Mouse (Mus musculus) heart, embryonic 12.5 days (tissue): ENCODE results near the gene Gm5286. TPM values are rescaled to one million over a fixed set of nuclear protein-coding genes. Genes with fewer than 3 reads are reported as not detected.
"Not testable (repeated sequence)": the region's sequence is repeated elsewhere in the genome, so short reads cannot be mapped to it uniquely, and the experiment has no call there.

Experiments
- ATAC-seq: fragments of 200-750 bp; cut with Nextera tagmentation; 2 replicates; pipeline ENCODE4 v1.8.0; 2017; ENCODE audit warnings: moderate TSS enrichment, moderate library complexity; ENCODE audit not compliant: insufficient number of reproducible peaks, low FRiP score
- H3K27ac ChIP-seq: fragments of 300-500 bp; sonication (generic); 2 replicates; pipeline ENCODE4 v1.5.1; 2016; ENCODE audit warnings: mild to moderate bottlenecking, moderate library complexity; ENCODE audit not compliant: poor library complexity, severe bottlenecking
- H3K27me3 ChIP-seq: fragments of 300-500 bp; sonication (generic); replicated peaks from 2 replicates; pipeline ENCODE4 v1.6.1; 2016; ENCODE audit warnings: mild to moderate bottlenecking, moderate library complexity
- H3K36me3 ChIP-seq: fragments of 300-500 bp; sonication (generic); 2 replicates; pipeline ENCODE4 v1.6.1; 2016; ENCODE audit warnings: mild to moderate bottlenecking, moderate library complexity
- H3K4me1 ChIP-seq: fragments of 300-500 bp; sonication (generic); replicated peaks from 2 replicates; pipeline ENCODE4 v1.6.1; 2016; ENCODE audit warnings: mild to moderate bottlenecking
- H3K4me2 ChIP-seq: fragments of 300-500 bp; sonication (generic); 2 replicates; pipeline ENCODE4 v1.6.1; 2016; ENCODE audit warnings: mild to moderate bottlenecking, moderate library complexity
- H3K4me3 ChIP-seq: fragments of 300-500 bp; sonication (generic); 2 replicates; pipeline ENCODE4 v1.5.1; 2016; ENCODE audit warnings: mild to moderate bottlenecking
- H3K9ac ChIP-seq: fragments of 300-500 bp; sonication (generic); 2 replicates; pipeline ENCODE4 v1.6.1; 2016; ENCODE audit warnings: mild to moderate bottlenecking, moderate library complexity
- H3K9me3 ChIP-seq: fragments of 300-500 bp; sonication (generic); replicated peaks from 2 replicates; pipeline ENCODE4 v1.6.1; 2016; ENCODE audit warnings: mild to moderate bottlenecking, moderate library complexity
- WGBS: fragments of 180-500 bp; shearing (Covaris S2); methylation state at CpG from one replicate; pipeline ENCODE4 v1.1.7; 2016; 5-methylcytosine and 5-hydroxymethylcytosine counted together
- polyA plus RNA-seq: library from polyadenylated mRNA; unstranded; fragments of >200 nt; fragmentation: Nextera tagmentation; extraction: Ambion mirVana; gene quantifications from 2 replicates; pipeline ENCODE4 v1.2.1, GENCODE M21; 2016

Gm5286 gene
- not detected in 2 replicates for polyA plus RNA-seq

GRCm38 (mm10) chr3:94196414-94196813, at the start of gene Gm5286:
TSS of gene Gm5286 (plus strand) at chr3:94196714.
- not testable (repeated sequence) for H3K4me3 ChIP-seq, H3K9me3 ChIP-seq, H3K27ac ChIP-seq, H3K36me3 ChIP-seq, H3K4me2 ChIP-seq, H3K9ac ChIP-seq, ATAC-seq, H3K27me3 ChIP-seq, H3K4me1 ChIP-seq
- 68% methylated on average over 2 of the region's 4 CpGs for WGBS

GRCm38 (mm10) chr3:94167351-94167750, 29.2 kb upstream of the Gm5286 start:
- not testable (repeated sequence) for H3K36me3 ChIP-seq, H3K9ac ChIP-seq, H3K27ac ChIP-seq, H3K9me3 ChIP-seq, H3K27me3 ChIP-seq, H3K4me2 ChIP-seq, H3K4me1 ChIP-seq, ATAC-seq, H3K4me3 ChIP-seq

- H3K9ac ChIP-seq, H3K27ac ChIP-seq, H3K36me3 ChIP-seq, H3K4me1 ChIP-seq, ATAC-seq, H3K4me3 ChIP-seq, H3K27me3 ChIP-seq, H3K9me3 ChIP-seq, H3K4me2 ChIP-seq: not testable (repeated sequence)
- 80% methylated on average over 1 of the region's 1 CpGs for WGBS
These were observed 18.4 kb upstream of the Gm5286 start, which contains the start of gene Gm10696 for GRCm38 (mm10) chr3:94178093-94178492. TSS of gene Gm10696 (minus strand) at chr3:94178193.

Other genes with a start within 250 kb of the Gm5286 start
- gene Tdpoz5, start 235.4 kb upstream of the Gm5286 start, polyA plus RNA-seq = not detected in 2 replicates
- not detected in 2 replicates for gene Gm9125, start 141.8 kb upstream of the Gm5286 start, polyA plus RNA-seq
- not detected in 2 replicates for gene Gm10697, start 124.1 kb upstream of the Gm5286 start, polyA plus RNA-seq
- not detected in 2 replicates for gene Gm10696, start 18.5 kb upstream of the Gm5286 start, polyA plus RNA-seq
- not detected in 2 replicates for gene Gm4778, start 67.3 kb downstream of the Gm5286 start, polyA plus RNA-seq
- 11.0 and 11.5 TPM in 2 replicates for gene Them4, start 113.4 kb downstream of the Gm5286 start, polyA plus RNA-seq
- not detected in 2 replicates for gene Them5, start 145.4 kb downstream of the Gm5286 start, polyA plus RNA-seq
- gene C2cd4d, start 165.7 kb downstream of the Gm5286 start, polyA plus RNA-seq = 0.66 and 0.90 TPM in 2 replicates
- gene Rorc, start 176.1 kb downstream of the Gm5286 start, polyA plus RNA-seq = 0.92 and 1.5 TPM in 2 replicates
- not detected in 2 replicates for gene Lingo4, start 201.8 kb downstream of the Gm5286 start, polyA plus RNA-seq
- gene Tdrkh, start 216.6 kb downstream of the Gm5286 start, polyA plus RNA-seq = 8.5 and 9.7 TPM in 2 replicates
- 57.4 and 62.0 TPM in 2 replicates for gene Mrpl9, start 246.6 kb downstream of the Gm5286 start, polyA plus RNA-seq
- 0.57 TPM in 1 of 2 replicates, not detected in the other for gene Oaz3, start 247.2 kb downstream of the Gm5286 start, polyA plus RNA-seq